8 mouse cellular contexts compared by ENCODE assay signal in genomic region chr2:30795271-30795888, GRCm38 (mm10). TPM values are rescaled to one million over a fixed set of nuclear protein-coding genes. Genes with fewer than 3 reads are reported as not detected.
A peak's percentile ranks its signal among the peaks of the same experiment; 100 is the strongest.
DNase-seq lines count a peak whose midpoint lies in the region; ATAC-seq lines count a peak whose summit lies in the region.

No protein-coding gene starts in this region.

- peaks cover 20% of the 10 kb centered on the region for H3K4me1 ChIP-seq in kidney, embryonic 14.5 days (ENCODE audit: control insufficient read depth, insufficient read depth, low read length)
- H3K4me1 ChIP-seq in embryonic facial prominence, embryonic 13.5 days = peaks cover 39% of the 10 kb centered on the region
- H3K4me1 ChIP-seq in hindbrain, embryonic 16.5 days (ENCODE audit: control insufficient read depth, insufficient read depth, low read depth, low read length) = peaks cover 23% of the 10 kb centered on the region
- H3K4me1 ChIP-seq in midbrain, embryonic 15.5 days = peaks cover 30% of the 10 kb centered on the region

- 65% methylated on average over 6 of the region's 7 CpGs for WGBS in kidney, embryonic 14.5 days
- WGBS in embryonic facial prominence, embryonic 13.5 days = 59% methylated on average over 7 of the region's 7 CpGs
- WGBS in hindbrain, embryonic 16.5 days = 46% methylated on average over 7 of the region's 7 CpGs
- WGBS in midbrain, embryonic 15.5 days = 55% methylated on average over 7 of the region's 7 CpGs

- no peak overlapping the region for H3K4me3 ChIP-seq in kidney, embryonic 14.5 days (ENCODE audit: low read length)
- H3K4me3 ChIP-seq in embryonic facial prominence, embryonic 13.5 days = no peak overlapping the region; the same call in 1 of the 2 replicates
- no peak overlapping the region for H3K4me3 ChIP-seq in hindbrain, embryonic 16.5 days (ENCODE audit: low read length)
- no peak overlapping the region for H3K4me3 ChIP-seq in midbrain, embryonic 15.5 days

- H3K4me2 ChIP-seq in kidney, embryonic 14.5 days (replicated peaks; ENCODE audit: low read depth, low read length) = peak overlapping the region; percentile 45
- H3K4me2 ChIP-seq in embryonic facial prominence, embryonic 13.5 days = peak overlapping the region; percentile 70
- no peak overlapping the region; the same call in 1 of the 2 replicates for H3K4me2 ChIP-seq in hindbrain, embryonic 16.5 days (ENCODE audit: low read length)
- no peak overlapping the region for H3K4me2 ChIP-seq in midbrain, embryonic 15.5 days

- H3K9me3 ChIP-seq in kidney, embryonic 14.5 days (ENCODE audit: control insufficient read depth, low read length) = no peaks in the 10 kb centered on the region
- no peaks in the 10 kb centered on the region for H3K9me3 ChIP-seq in embryonic facial prominence, embryonic 13.5 days
- no peaks in the 10 kb centered on the region for H3K9me3 ChIP-seq in hindbrain, embryonic 16.5 days (ENCODE audit: control insufficient read depth, low read length)
- no peaks in the 10 kb centered on the region for H3K9me3 ChIP-seq in midbrain, embryonic 15.5 days

- no peaks in the 10 kb centered on the region for H3K27me3 ChIP-seq in kidney, embryonic 14.5 days (ENCODE audit: control insufficient read depth, insufficient read depth, low read length)
- H3K27me3 ChIP-seq in embryonic facial prominence, embryonic 13.5 days = peaks cover 8% of the 10 kb centered on the region; the same call in 1 of the 2 replicates
- H3K27me3 ChIP-seq in hindbrain, embryonic 16.5 days (replicated peaks; ENCODE audit: control insufficient read depth, insufficient read depth, low read length) = no peaks in the 10 kb centered on the region
- no peaks in the 10 kb centered on the region for H3K27me3 ChIP-seq in midbrain, embryonic 15.5 days (replicated peaks)

- peak overlapping the region; percentile 6; the same call in 1 of the 2 replicates for H3K27ac ChIP-seq in kidney, embryonic 14.5 days (ENCODE audit: low read depth, low read length)
- H3K27ac ChIP-seq in embryonic facial prominence, embryonic 13.5 days = peak overlapping the region; percentile 86; the same call in 1 of the 2 replicates
- H3K27ac ChIP-seq in hindbrain, embryonic 16.5 days (ENCODE audit: low read depth, low read length) = peak overlapping the region; percentile 82
- peak overlapping the region; percentile 81; the same call in 1 of the 2 replicates for H3K27ac ChIP-seq in midbrain, embryonic 15.5 days

- 0 out of 2 replicates have a peak overlapping the region, but pooled peaks have one; percentile 3 for H3K9ac ChIP-seq in kidney, embryonic 14.5 days (ENCODE audit: low read depth, low read length)
- H3K9ac ChIP-seq in embryonic facial prominence, embryonic 13.5 days = peak overlapping the region; percentile 63; the same call in 1 of the 2 replicates
- H3K9ac ChIP-seq in hindbrain, embryonic 16.5 days (ENCODE audit: low read depth, low read length) = no peak overlapping the region
- H3K9ac ChIP-seq in midbrain, embryonic 15.5 days = no peak overlapping the region

- no peak for ATAC-seq in kidney, embryonic 14.5 days (ENCODE audit: low FRiP score, low TSS enrichment)
- ATAC-seq in embryonic facial prominence, embryonic 13.5 days (ENCODE audit: insufficient number of reproducible peaks, insufficient read depth, low FRiP score, low TSS enrichment, low read depth) = no peak
- 0 out of 2 replicates have a peak, but pooled peaks have one; percentile 18 for ATAC-seq in hindbrain, embryonic 16.5 days
- ATAC-seq in midbrain, embryonic 15.5 days (replicated peaks) = peak; percentile 2; the same call in 1 of the 2 replicates
- ATAC-seq in monocyte, adult 5-6 weeks (replicated peaks; ENCODE audit: insufficient number of reproducible peaks, low FRiP score, low TSS enrichment, poor library complexity, severe bottlenecking) = no peak

- DNase-seq in kidney, postnatal 25 days = no peak
- DNase-seq in gastrocnemius, postnatal 25 days = no peak
- DNase-seq in adrenal gland, postnatal 10 days = no peak

- no peaks in the 10 kb centered on the region for H3K36me3 ChIP-seq in kidney, embryonic 14.5 days (ENCODE audit: control insufficient read depth, insufficient read depth, low read length)
- no peaks in the 10 kb centered on the region for H3K36me3 ChIP-seq in embryonic facial prominence, embryonic 13.5 days
- no peaks in the 10 kb centered on the region for H3K36me3 ChIP-seq in hindbrain, embryonic 16.5 days (ENCODE audit: control insufficient read depth, insufficient read depth, low read length)
- H3K36me3 ChIP-seq in midbrain, embryonic 15.5 days (replicated peaks) = no peaks in the 10 kb centered on the region

RNA-seq across cellular contexts. Expression of gene 1700001O22Rik, which starts 8.1 kb away (rescaled TPM):
- 3.8 and 4.2 TPM in 2 replicates for polyA plus RNA-seq in kidney, embryonic 14.5 days (2014; fragmentation: Nextera tagmentation; extraction: Ambion mirVana)
- 2.8 and 2.9 TPM in 2 replicates for polyA plus RNA-seq in embryonic facial prominence, embryonic 13.5 days (2015; fragmentation: Nextera tagmentation; extraction: Ambion mirVana)
- 1.4 and 1.5 TPM in 2 replicates for polyA plus RNA-seq in hindbrain, embryonic 16.5 days (2015; fragmentation: Nextera tagmentation; extraction: Ambion mirVana)
- polyA plus RNA-seq in midbrain, embryonic 15.5 days (2015; fragmentation: Nextera tagmentation; extraction: Ambion mirVana) = 1.2 and 1.7 TPM in 2 replicates
- total RNA-seq in gastrocnemius, postnatal 25 days (2021) = 1 to 10 TPM in 1 of 2 experiments, under 1 TPM in 1; 0.72 to 1.5 TPM
- 0.68 TPM in 1 of 3 replicates, not detected in the others for total RNA-seq in monocyte, adult 5-6 weeks (2017)
- total RNA-seq in adrenal gland, postnatal 10 days (2021) = 1 to 10 TPM in 1 of 2 experiments, under 1 TPM in 1; 0.96 to 1.2 TPM

RNA-seq across cellular contexts. Expression of gene Ntmt1, which starts 12.2 kb away (rescaled TPM):
- 95.6 and 101 TPM in 2 replicates for polyA plus RNA-seq in kidney, embryonic 14.5 days (2014; fragmentation: Nextera tagmentation; extraction: Ambion mirVana)
- 94.9 and 105 TPM in 2 replicates for polyA plus RNA-seq in embryonic facial prominence, embryonic 13.5 days (2015; fragmentation: Nextera tagmentation; extraction: Ambion mirVana)
- polyA plus RNA-seq in hindbrain, embryonic 16.5 days (2015; fragmentation: Nextera tagmentation; extraction: Ambion mirVana) = 99.3 and 108 TPM in 2 replicates
- polyA plus RNA-seq in midbrain, embryonic 15.5 days (2015; fragmentation: Nextera tagmentation; extraction: Ambion mirVana) = 122 and 123 TPM in 2 replicates
- 10 to 100 TPM; 15.6 to 16.2 TPM for total RNA-seq in gastrocnemius, postnatal 25 days (2021)
- total RNA-seq in monocyte, adult 5-6 weeks (2017) = 7.1 to 15.9 TPM (median 9.9 TPM) in 3 replicates
- 10 to 100 TPM; 33.4 to 34.9 TPM for total RNA-seq in adrenal gland, postnatal 10 days (2021)

RNA-seq across cellular contexts. Expression of gene Asb6, which starts 34.8 kb away (rescaled TPM):
- polyA plus RNA-seq in kidney, embryonic 14.5 days (2014; fragmentation: Nextera tagmentation; extraction: Ambion mirVana) = 29.7 and 33.3 TPM in 2 replicates
- 39.5 and 47.3 TPM in 2 replicates for polyA plus RNA-seq in embryonic facial prominence, embryonic 13.5 days (2015; fragmentation: Nextera tagmentation; extraction: Ambion mirVana)
- 44.9 and 47.2 TPM in 2 replicates for polyA plus RNA-seq in hindbrain, embryonic 16.5 days (2015; fragmentation: Nextera tagmentation; extraction: Ambion mirVana)
- 44.9 and 47.5 TPM in 2 replicates for polyA plus RNA-seq in midbrain, embryonic 15.5 days (2015; fragmentation: Nextera tagmentation; extraction: Ambion mirVana)
- total RNA-seq in gastrocnemius, postnatal 25 days (2021) = 1 to 10 TPM; 5.4 to 5.5 TPM
- total RNA-seq in monocyte, adult 5-6 weeks (2017) = 20.4 to 45.6 TPM (median 27.7 TPM) in 3 replicates
- total RNA-seq in adrenal gland, postnatal 10 days (2021) = 10 to 100 TPM; 17.2 to 19.6 TPM

RNA-seq across cellular contexts. Expression of gene Prrx2, which starts 39.4 kb away (rescaled TPM):
- polyA plus RNA-seq in kidney, embryonic 14.5 days (2014; fragmentation: Nextera tagmentation; extraction: Ambion mirVana) = 15.3 and 20.1 TPM in 2 replicates
- 103 and 107 TPM in 2 replicates for polyA plus RNA-seq in embryonic facial prominence, embryonic 13.5 days (2015; fragmentation: Nextera tagmentation; extraction: Ambion mirVana)
- polyA plus RNA-seq in hindbrain, embryonic 16.5 days (2015; fragmentation: Nextera tagmentation; extraction: Ambion mirVana) = 2.3 and 2.5 TPM in 2 replicates
- 3.7 and 4.0 TPM in 2 replicates for polyA plus RNA-seq in midbrain, embryonic 15.5 days (2015; fragmentation: Nextera tagmentation; extraction: Ambion mirVana)
- 1 to 10 TPM; 2.1 to 3.0 TPM for total RNA-seq in gastrocnemius, postnatal 25 days (2021)
- not detected in 3 replicates for total RNA-seq in monocyte, adult 5-6 weeks (2017)
- 1 to 10 TPM; 2.3 to 4.0 TPM for total RNA-seq in adrenal gland, postnatal 10 days (2021)

Comparison
In these comparisons a context has a peak if more than half of its experiments do, and no peak if none do; other contexts are left out.
1. ATAC-seq: peak in hindbrain, embryonic 16.5 days (single experiment) and midbrain, embryonic 15.5 days (single experiment); none in kidney, embryonic 14.5 days (single experiment), embryonic facial prominence, embryonic 13.5 days (single experiment) and monocyte, adult 5-6 weeks (single experiment).
2. H3K27ac ChIP-seq: peak in every context shown above with its lines; median percentile 86 in embryonic facial prominence, embryonic 13.5 days; 82 in hindbrain, embryonic 16.5 days; 81 in midbrain, embryonic 15.5 days; 6 in kidney, embryonic 14.5 days.
3. H3K4me2 ChIP-seq: peak in kidney, embryonic 14.5 days (single experiment) and embryonic facial prominence, embryonic 13.5 days (single experiment); none in hindbrain, embryonic 16.5 days (single experiment) and midbrain, embryonic 15.5 days (single experiment).
4. H3K9ac ChIP-seq: peak in kidney, embryonic 14.5 days (single experiment) and embryonic facial prominence, embryonic 13.5 days (single experiment); none in hindbrain, embryonic 16.5 days (single experiment) and midbrain, embryonic 15.5 days (single experiment).